Mouse (Mus musculus): ENCODE data around the gene Gm3685. TPM values are rescaled to one million over a fixed set of nuclear protein-coding genes. Genes with fewer than 3 reads are reported as not detected.
A peak's percentile ranks its signal among the peaks of the same experiment; 100 is the strongest.
"Not testable (repeated sequence)": the region's sequence is repeated elsewhere in the genome, so short reads cannot be mapped to it uniquely, and the experiment has no call there.

Gm3685 gene
- polyA plus RNA-seq (2015; fragmentation: Nextera tagmentation; extraction: Ambion mirVana), result not detected in 2 replicates

- H3K4me3 ChIP-seq (replicated peaks); H3K9ac ChIP-seq; H3K27me3 ChIP-seq; H3K36me3 ChIP-seq; H3K27ac ChIP-seq; H3K9me3 ChIP-seq (replicated peaks); H3K4me1 ChIP-seq; H3K4me2 ChIP-seq; ATAC-seq (replicated peaks; ENCODE audit: low FRiP score): not testable (repeated sequence)
- WGBS, result no CpG with 5 or more reads among the region's 2 CpGs
Observed at GRCm38 (mm10) chr14:7044870-7045269, at the start of gene Gm3685. Gene Gm3685 (minus strand): TSS chr14:7044970.

GRCm38 (mm10) chr14:7026781-7027749, 17.7 kb downstream of the Gm3685 start, which contains the start of gene Gm10406:
Gene Gm10406 (minus strand): TSS chr14:7027449.
- not testable (repeated sequence) for H3K36me3 ChIP-seq; H3K27ac ChIP-seq; H3K27me3 ChIP-seq; ATAC-seq (replicated peaks; ENCODE audit: low FRiP score); H3K9me3 ChIP-seq (replicated peaks); H3K4me1 ChIP-seq
- 1% methylated on average over 46 of the region's 70 CpGs for WGBS
- Histone ChIP-seq H3K9ac (0 out of 2 replicates have a peak within 1 kb of the TSS, but pooled peaks have one; percentile 29), H3K4me2 (peak within 1 kb of the TSS; percentile 88), H3K4me3 (replicated peaks) (peak within 1 kb of the TSS; percentile 48)

- WGBS, result 11% methylated on average over 9 of the region's 9 CpGs
- peak overlapping the region; percentile 88 for H3K4me2 ChIP-seq
- ATAC-seq (replicated peaks; ENCODE audit: low FRiP score); H3K4me3 ChIP-seq (replicated peaks); H3K27me3 ChIP-seq; H3K9me3 ChIP-seq (replicated peaks); H3K9ac ChIP-seq; H3K36me3 ChIP-seq; H3K27ac ChIP-seq; H3K4me1 ChIP-seq: not testable (repeated sequence)
Observed at GRCm38 (mm10) chr14:7026274-7026673, 18.5 kb downstream of the Gm3685 start.

Other genes starting within 250 kb of the Gm3685 start
- not detected in 2 replicates for gene Gm3642, start 204.7 kb downstream of the Gm3685 start, polyA plus RNA-seq (2015; fragmentation: Nextera tagmentation; extraction: Ambion mirVana)
- gene Gm3667, start 155.0 kb downstream of the Gm3685 start, polyA plus RNA-seq (2015; fragmentation: Nextera tagmentation; extraction: Ambion mirVana), result 0.36 and 0.37 TPM in 2 replicates
- not detected in 2 replicates for gene Gm6356, start 71.2 kb downstream of the Gm3685 start, polyA plus RNA-seq (2015; fragmentation: Nextera tagmentation; extraction: Ambion mirVana)
- gene Gm10406, start 17.5 kb downstream of the Gm3685 start, polyA plus RNA-seq (2015; fragmentation: Nextera tagmentation; extraction: Ambion mirVana), result 0.44 and 0.45 TPM in 2 replicates
- gene Gm3696, start 55.7 kb upstream of the Gm3685 start, polyA plus RNA-seq (2015; fragmentation: Nextera tagmentation; extraction: Ambion mirVana), result 0.82 and 1.1 TPM in 2 replicates
- gene Gm6676, start 80.4 kb upstream of the Gm3685 start, polyA plus RNA-seq (2015; fragmentation: Nextera tagmentation; extraction: Ambion mirVana), result not detected in 2 replicates
- 3.0 and 3.5 TPM in 2 replicates for gene Gm3512, start 129.6 kb upstream of the Gm3685 start, polyA plus RNA-seq (2015; fragmentation: Nextera tagmentation; extraction: Ambion mirVana)
- gene Gm16434, start 149.6 kb upstream of the Gm3685 start, polyA plus RNA-seq (2015; fragmentation: Nextera tagmentation; extraction: Ambion mirVana), result not detected in 2 replicates
- not detected in 2 replicates for gene Gm3727, start 219.7 kb upstream of the Gm3685 start, polyA plus RNA-seq (2015; fragmentation: Nextera tagmentation; extraction: Ambion mirVana)

All from kidney, embryonic 15.5 days (tissue).